Mouse (Mus musculus): ENCODE data around the gene Olfr279. TPM values are rescaled to one million over a fixed set of nuclear protein-coding genes. Genes with fewer than 3 reads are reported as not detected.

Gene Olfr279
- total RNA-seq, 2 experiments from 2014 or later, result not detected

Small RNA genes within 50 kb of the gene (microRNA-seq; reads per million reads assigned to microRNA genes)
- 3.3 to 7.8 reads per million in 2 experiments for gene Mir1291

Other genes with a start within 250 kb of the Olfr279 start
- not detected for gene H1fnt, start 235.1 kb upstream of the Olfr279 start, total RNA-seq (2021)
- 1 to 10 TPM; 6.1 to 6.3 TPM for gene Zfp641, start 196.2 kb upstream of the Olfr279 start, total RNA-seq (2021)
- gene Olfr285, start 175.0 kb upstream of the Olfr279 start, total RNA-seq (2021), result not detected
- not detected for gene Olfr284, start 151.4 kb upstream of the Olfr279 start, total RNA-seq (2021)
- gene Olfr283, start 111.5 kb upstream of the Olfr279 start, total RNA-seq (2021), result not detected
- not detected for gene Olfr282, start 61.2 kb upstream of the Olfr279 start, total RNA-seq (2021)
- not detected for gene Olfr281, start 39.8 kb upstream of the Olfr279 start, total RNA-seq (2021)
- gene OR5BS1P, start 22.5 kb upstream of the Olfr279 start, total RNA-seq (2021), result not detected
- gene Lalba, start 9.7 kb upstream of the Olfr279 start, total RNA-seq (2021), result not detected
- gene Kansl2, start 41.9 kb downstream of the Olfr279 start, total RNA-seq (2021), result 10 to 100 TPM; 62.6 to 64.2 TPM
- 10 to 100 TPM; 37.5 to 49.6 TPM for gene Ccnt1, start 78.5 kb downstream of the Olfr279 start, total RNA-seq (2021)
- gene 4930415O20Rik, start 78.6 kb downstream of the Olfr279 start, total RNA-seq (2021), result not detected
- gene Adcy6, start 117.7 kb downstream of the Olfr279 start, total RNA-seq (2021), result 10 to 100 TPM; 43.7 to 48.8 TPM
- gene Cacnb3, start 138.4 kb downstream of the Olfr279 start, total RNA-seq (2021), result 100 to 1,000 TPM; 198 to 206 TPM
- gene Ddx23, start 170.5 kb downstream of the Olfr279 start, total RNA-seq (2021), result 10 to 100 TPM; 87.5 to 92.0 TPM
- 1 to 10 TPM; 7.2 to 7.6 TPM for gene Rnd1, start 185.1 kb downstream of the Olfr279 start, total RNA-seq (2021)
- gene Ccdc65, start 215.8 kb downstream of the Olfr279 start, total RNA-seq (2021), result 10 to 100 TPM in 1 of 2 experiments, 1 to 10 TPM in 1; 8.0 to 10.1 TPM
- gene Fkbp11, start 235.8 kb downstream of the Olfr279 start, total RNA-seq (2021), result 1 to 10 TPM in 1 of 2 experiments, under 1 TPM in 1; 0.88 to 1.0 TPM